Mouse (Mus musculus): ENCODE data around the gene Mta3.

DNA sequence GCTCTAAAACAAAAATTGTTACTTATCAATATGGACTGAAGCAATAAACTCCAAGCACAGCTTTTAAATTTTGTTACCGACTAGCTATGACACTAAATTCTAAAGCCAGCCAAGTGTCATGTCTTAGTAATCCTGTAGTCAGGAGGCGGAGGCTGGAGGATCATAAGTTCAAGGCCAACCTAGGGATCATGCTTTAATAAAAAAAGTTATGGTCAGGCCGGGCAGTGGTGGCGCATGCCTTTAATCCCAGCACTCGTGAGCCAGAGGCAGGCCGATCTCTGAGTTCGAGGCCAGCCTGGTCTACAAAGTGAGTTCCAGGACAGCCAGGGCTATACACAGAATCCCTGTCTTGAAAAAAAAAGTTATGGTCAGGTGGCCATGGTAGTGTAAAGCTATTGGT lies 71.0 kb downstream of the Mta3 start:
- TF ChIP-seq POLR2A (IDR thresholded peaks at IDR 0.05; ENCODE audit: low read depth, low read length) (no peak), CTCF (conservative IDR thresholded peaks at IDR 0.05; ENCODE audit: insufficient read depth, insufficient read length, low read depth, low read length) (no peak)

All from kidney, adult 2 months (tissue).